Mouse (Mus musculus) gastrocnemius, postnatal 14 days (tissue): ENCODE measurements around the gene Naa20. TPM values are rescaled to one million over a fixed set of nuclear protein-coding genes. Genes with fewer than 3 reads are reported as not detected.
A peak's percentile ranks its signal among the peaks of the same experiment; 100 is the strongest.

Experiments used
- DNase-seq: peaks from one replicate; pipeline ENCODE4 v3.0.0; 2021; ENCODE audit warnings: mixed read lengths
- intact Hi-C: fragments of 180-260 bp; cut with DNase I; formaldehyde crosslinking; loops from one replicate; pipeline ENCODE4 v1.15.1; 2025; ENCODE audit warnings: low total_unique reads
- long read RNA-seq, 2 experiments: library from polyadenylated mRNA; stranded (forward); transcript quantifications; one replicate each; pipeline ENCODE4 v2.0.0; 2021
- total RNA-seq, 2 experiments: library from RNA; stranded (reverse); gene quantifications; 2 replicates each; pipeline ENCODE4 v1.2.3; 2021

Naa20 gene
- total RNA-seq, result 10 to 100 TPM; 42.3 to 45.8 TPM
- long read RNA-seq, experiment 1, transcript Naa20-202 (6 exons, 1,142 nt), result major isoform, 37 of 53 reads
- long read RNA-seq, experiment 1, partial matches to known transcripts, result 3 of 53 reads
- long read RNA-seq, experiment 1, other reads (novel, unspliced or antisense), result 9 of 53 reads
- long read RNA-seq, experiment 2, transcript Naa20-202 (6 exons, 1,142 nt), result major isoform, 44 of 55 reads
- long read RNA-seq, experiment 2, partial matches to known transcripts, result 3 of 55 reads
- long read RNA-seq, experiment 2, other reads (novel, unspliced or antisense), result 4 of 55 reads

GRCm38 (mm10) chr2:145901861-145902260 is at the start of gene Naa20:
Gene Naa20 (plus strand): TSS chr2:145902099.
- DNase-seq, result no peak
- intact Hi-C loops, result no loop called here

- intact Hi-C loops, result no loop called here
- no peak for DNase-seq
These were observed 46.1 kb upstream of the Naa20 start for GRCm38 (mm10) chr2:145855831-145856230.

- intact Hi-C loops, result no loop called here
- DNase-seq, result no peak
These were observed 44.0 kb upstream of the Naa20 start for GRCm38 (mm10) chr2:145857864-145858263.

- intact Hi-C loops, result no loop called here
- DNase-seq, result peak; percentile 72
These were observed 42.4 kb upstream of the Naa20 start for GRCm38 (mm10) chr2:145859442-145859931.

- peak; percentile 85 for DNase-seq
- intact Hi-C loops, result no loop called here
These were observed 41.7 kb upstream of the Naa20 start for GRCm38 (mm10) chr2:145859932-145860801.

- no peak for DNase-seq
- intact Hi-C loops, result no loop called here
These were observed 40.4 kb upstream of the Naa20 start for GRCm38 (mm10) chr2:145861193-145862123.

GRCm38 (mm10) chr2:145862206-145862817 is 39.6 kb upstream of the Naa20 start:
- no peak for DNase-seq
- intact Hi-C loops, result no loop called here

- DNase-seq, result no peak
- intact Hi-C loops, result no loop called here
These were observed 36.6 kb upstream of the Naa20 start for GRCm38 (mm10) chr2:145865344-145865743.

- no peak for DNase-seq
- intact Hi-C loops, result no loop called here
These were observed 35.7 kb upstream of the Naa20 start for GRCm38 (mm10) chr2:145866238-145866637.

- no peak for DNase-seq
- intact Hi-C loops, result no loop called here
These were observed 35.0 kb upstream of the Naa20 start for GRCm38 (mm10) chr2:145866695-145867449.

- DNase-seq, result no peak
- intact Hi-C loops, result no loop called here
These were observed 30.6 kb upstream of the Naa20 start for GRCm38 (mm10) chr2:145871308-145871707.

GRCm38 (mm10) chr2:145872099-145872498 is 29.8 kb upstream of the Naa20 start:
- no peak for DNase-seq
- intact Hi-C loops, result no loop called here

- no peak for DNase-seq
- intact Hi-C loops, result no loop called here
These were observed 27.9 kb upstream of the Naa20 start for GRCm38 (mm10) chr2:145873953-145874352.

- intact Hi-C loops, result no loop called here
- no peak for DNase-seq
These were observed 26.9 kb upstream of the Naa20 start for GRCm38 (mm10) chr2:145874879-145875482.

- DNase-seq, result no peak
These were observed 24.7 kb upstream of the Naa20 start for GRCm38 (mm10) chr2:145877191-145877590.

GRCm38 (mm10) chr2:145880887-145881747 is 20.8 kb upstream of the Naa20 start:
- no peak for DNase-seq
- intact Hi-C loops, result loop anchor here (10.0 kb wide), 1 partner anchor 186 kb away; no protein-coding TSS in a partner anchor

More at GRCm38 (mm10) chr2:145877191-145877590, 24.7 kb upstream of the Naa20 start:
- intact Hi-C loops, result no loop called here

- intact Hi-C loops, result loop anchor here (10.0 kb wide), 1 partner anchor 187 kb away; no protein-coding TSS in a partner anchor
- DNase-seq, result no peak
These were observed 20.0 kb upstream of the Naa20 start for GRCm38 (mm10) chr2:145881932-145882331.
